Mouse (Mus musculus): ENCODE results near the gene Faap100. TPM values are rescaled to one million over a fixed set of nuclear protein-coding genes. Genes with fewer than 3 reads are reported as not detected.

The Faap100 gene
- polyA plus RNA-seq, 1 experiment from 2014 or later: 32.8 TPM

GRCm38 (mm10) chr11:120406445-120406844 lies 27.9 kb upstream of the Faap100 start:
- 88% methylated on average over 1 of the region's 1 CpGs for WGBS
- Histone ChIP-seq H3K36me3 (ENCODE audit: control insufficient read depth, insufficient read depth, low read length) (peaks cover 100% of the 10 kb centered on the region), H3K27me3 (ENCODE audit: control insufficient read depth, insufficient read depth, low read length) (no peaks in the 10 kb centered on the region), H3K9me3 (ENCODE audit: control insufficient read depth, low read length) (no peaks in the 10 kb centered on the region), H3K4me1 (ENCODE audit: control insufficient read depth in 2 of 2, insufficient read depth in 2 of 2, low read length in 2 of 2) (no peaks in the 10 kb centered on the region), H3K27ac (replicated peaks in 1 of 2; ENCODE audit: control insufficient read depth in 1 of 2, insufficient read depth in 1 of 2, low read depth in 2 of 2, low read length in 2 of 2) (no peak overlapping the region), H3K9ac (ENCODE audit: low read length) (no peak overlapping the region), H3K4me2 (ENCODE audit: low read length) (no peak overlapping the region), H3K4me3 (ENCODE audit: control insufficient read depth in 1 of 2, insufficient read depth in 1 of 2, low read depth in 1 of 2, low read length in 2 of 2) (no peak overlapping the region)
- no peak for ATAC-seq (ENCODE audit: insufficient number of reproducible peaks, insufficient read depth, low FRiP score, low read depth)

GRCm38 (mm10) chr11:120405867-120406266 lies 27.3 kb upstream of the Faap100 start:
- H3K9me3 ChIP-seq (ENCODE audit: control insufficient read depth, low read length): no peaks in the 10 kb centered on the region
- no peak overlapping the region for H3K27ac ChIP-seq (replicated peaks in 1 of 2; ENCODE audit: control insufficient read depth in 1 of 2, insufficient read depth in 1 of 2, low read depth in 2 of 2, low read length in 2 of 2)
- no peak overlapping the region for H3K4me3 ChIP-seq (ENCODE audit: control insufficient read depth in 1 of 2, insufficient read depth in 1 of 2, low read depth in 1 of 2, low read length in 2 of 2)
- H3K9ac ChIP-seq (ENCODE audit: low read length): no peak overlapping the region
- WGBS: 84% methylated on average over 3 of the region's 3 CpGs
- ATAC-seq (ENCODE audit: insufficient number of reproducible peaks, insufficient read depth, low FRiP score, low read depth): no peak
- H3K4me1 ChIP-seq (ENCODE audit: control insufficient read depth in 2 of 2, insufficient read depth in 2 of 2, low read length in 2 of 2): no peaks in the 10 kb centered on the region
- no peaks in the 10 kb centered on the region for H3K27me3 ChIP-seq (ENCODE audit: control insufficient read depth, insufficient read depth, low read length)
- peaks cover 100% of the 10 kb centered on the region for H3K36me3 ChIP-seq (ENCODE audit: control insufficient read depth, insufficient read depth, low read length)
- H3K4me2 ChIP-seq (ENCODE audit: low read length): no peak overlapping the region

GRCm38 (mm10) chr11:120404814-120405213 lies 26.2 kb upstream of the Faap100 start:
- 89% methylated on average over 1 of the region's 1 CpGs for WGBS
- H3K4me3 ChIP-seq (ENCODE audit: control insufficient read depth in 1 of 2, insufficient read depth in 1 of 2, low read depth in 1 of 2, low read length in 2 of 2): no peak overlapping the region
- H3K9me3 ChIP-seq (ENCODE audit: control insufficient read depth, low read length): no peaks in the 10 kb centered on the region
- no peak overlapping the region for H3K27ac ChIP-seq (replicated peaks in 1 of 2; ENCODE audit: control insufficient read depth in 1 of 2, insufficient read depth in 1 of 2, low read depth in 2 of 2, low read length in 2 of 2)
- no peak overlapping the region for H3K9ac ChIP-seq (ENCODE audit: low read length)
- no peaks in the 10 kb centered on the region for H3K4me1 ChIP-seq (ENCODE audit: control insufficient read depth in 2 of 2, insufficient read depth in 2 of 2, low read length in 2 of 2)
- H3K4me2 ChIP-seq (ENCODE audit: low read length): no peak overlapping the region
- H3K27me3 ChIP-seq (ENCODE audit: control insufficient read depth, insufficient read depth, low read length): no peaks in the 10 kb centered on the region
- peaks cover 100% of the 10 kb centered on the region for H3K36me3 ChIP-seq (ENCODE audit: control insufficient read depth, insufficient read depth, low read length)
- no peak for ATAC-seq (ENCODE audit: insufficient number of reproducible peaks, insufficient read depth, low FRiP score, low read depth)

- 86% methylated on average over 2 of the region's 2 CpGs for WGBS
- Histone ChIP-seq H3K4me3 (ENCODE audit: control insufficient read depth in 1 of 2, insufficient read depth in 1 of 2, low read depth in 1 of 2, low read length in 2 of 2) (no peak overlapping the region), H3K27me3 (ENCODE audit: control insufficient read depth, insufficient read depth, low read length) (no peaks in the 10 kb centered on the region), H3K9me3 (ENCODE audit: control insufficient read depth, low read length) (no peaks in the 10 kb centered on the region), H3K9ac (ENCODE audit: low read length) (no peak overlapping the region), H3K4me1 (ENCODE audit: control insufficient read depth in 2 of 2, insufficient read depth in 2 of 2, low read length in 2 of 2) (no peaks in the 10 kb centered on the region), H3K4me2 (ENCODE audit: low read length) (no peak overlapping the region), H3K36me3 (ENCODE audit: control insufficient read depth, insufficient read depth, low read length) (peaks cover 88% of the 10 kb centered on the region), H3K27ac (replicated peaks in 1 of 2; ENCODE audit: control insufficient read depth in 1 of 2, insufficient read depth in 1 of 2, low read depth in 2 of 2, low read length in 2 of 2) (no peak overlapping the region)
- ATAC-seq (ENCODE audit: insufficient number of reproducible peaks, insufficient read depth, low FRiP score, low read depth): no peak
Measured at GRCm38 (mm10) chr11:120399319-120399718, 20.8 kb upstream of the Faap100 start.

GRCm38 (mm10) chr11:120397602-120398001 lies 19.0 kb upstream of the Faap100 start:
- Histone ChIP-seq H3K4me2 (ENCODE audit: low read length) (no peak overlapping the region), H3K9ac (ENCODE audit: low read length) (no peak overlapping the region), H3K4me1 (ENCODE audit: control insufficient read depth in 2 of 2, insufficient read depth in 2 of 2, low read length in 2 of 2) (no peaks in the 10 kb centered on the region), H3K4me3 (ENCODE audit: control insufficient read depth in 1 of 2, insufficient read depth in 1 of 2, low read depth in 1 of 2, low read length in 2 of 2) (no peak overlapping the region), H3K36me3 (ENCODE audit: control insufficient read depth, insufficient read depth, low read length) (peaks cover 88% of the 10 kb centered on the region), H3K27me3 (ENCODE audit: control insufficient read depth, insufficient read depth, low read length) (no peaks in the 10 kb centered on the region), H3K27ac (replicated peaks in 1 of 2; ENCODE audit: control insufficient read depth in 1 of 2, insufficient read depth in 1 of 2, low read depth in 2 of 2, low read length in 2 of 2) (no peak overlapping the region), H3K9me3 (ENCODE audit: control insufficient read depth, low read length) (no peaks in the 10 kb centered on the region)
- WGBS: 85% methylated on average over 2 of the region's 2 CpGs
- no peak for ATAC-seq (ENCODE audit: insufficient number of reproducible peaks, insufficient read depth, low FRiP score, low read depth)

- Histone ChIP-seq H3K4me3 (ENCODE audit: control insufficient read depth in 1 of 2, insufficient read depth in 1 of 2, low read depth in 1 of 2, low read length in 2 of 2) (no peak overlapping the region), H3K9ac (ENCODE audit: low read length) (no peak overlapping the region), H3K4me2 (ENCODE audit: low read length) (no peak overlapping the region), H3K4me1 (ENCODE audit: control insufficient read depth in 2 of 2, insufficient read depth in 2 of 2, low read length in 2 of 2) (no peaks in the 10 kb centered on the region), H3K27me3 (ENCODE audit: control insufficient read depth, insufficient read depth, low read length) (no peaks in the 10 kb centered on the region), H3K27ac (replicated peaks in 1 of 2; ENCODE audit: control insufficient read depth in 1 of 2, insufficient read depth in 1 of 2, low read depth in 2 of 2, low read length in 2 of 2) (no peak overlapping the region), H3K9me3 (ENCODE audit: control insufficient read depth, low read length) (no peaks in the 10 kb centered on the region), H3K36me3 (ENCODE audit: control insufficient read depth, insufficient read depth, low read length) (peaks cover 75% of the 10 kb centered on the region)
- WGBS: 66% methylated on average over 4 of the region's 4 CpGs
- peak; percentile 14; the same call in 1 of the 2 replicates for ATAC-seq (ENCODE audit: insufficient number of reproducible peaks, insufficient read depth, low FRiP score, low read depth)
Measured at GRCm38 (mm10) chr11:120395661-120396060, 17.1 kb upstream of the Faap100 start.

- Histone ChIP-seq H3K4me2 (ENCODE audit: low read length) (no peak overlapping the region), H3K9me3 (ENCODE audit: control insufficient read depth, low read length) (no peaks in the 10 kb centered on the region), H3K4me1 (ENCODE audit: control insufficient read depth in 2 of 2, insufficient read depth in 2 of 2, low read length in 2 of 2) (peaks cover 9 to 22% of the 10 kb centered on the region in 2 experiments), H3K4me3 (ENCODE audit: control insufficient read depth in 1 of 2, insufficient read depth in 1 of 2, low read depth in 1 of 2, low read length in 2 of 2) (no peak overlapping the region), H3K9ac (ENCODE audit: low read length) (no peak overlapping the region), H3K27ac (replicated peaks in 1 of 2; ENCODE audit: control insufficient read depth in 1 of 2, insufficient read depth in 1 of 2, low read depth in 2 of 2, low read length in 2 of 2) (peak overlapping the region in 1 of 2 experiments; percentile 4; a peak in 2 of 4 replicates), H3K27me3 (ENCODE audit: control insufficient read depth, insufficient read depth, low read length) (no peaks in the 10 kb centered on the region), H3K36me3 (ENCODE audit: control insufficient read depth, insufficient read depth, low read length) (peaks cover 64% of the 10 kb centered on the region)
- ATAC-seq (ENCODE audit: insufficient number of reproducible peaks, insufficient read depth, low FRiP score, low read depth): no peak
- WGBS: 85% methylated on average over 9 of the region's 9 CpGs
Measured at GRCm38 (mm10) chr11:120388580-120388979, 10.0 kb upstream of the Faap100 start.

GRCm38 (mm10) chr11:120387157-120387556 lies 8.6 kb upstream of the Faap100 start:
- Histone ChIP-seq H3K4me1 (ENCODE audit: control insufficient read depth in 2 of 2, insufficient read depth in 2 of 2, low read length in 2 of 2) (peaks cover 16 to 35% of the 10 kb centered on the region in 2 experiments), H3K9ac (ENCODE audit: low read length) (no peak overlapping the region), H3K36me3 (ENCODE audit: control insufficient read depth, insufficient read depth, low read length) (peaks cover 64% of the 10 kb centered on the region), H3K4me2 (ENCODE audit: low read length) (no peak overlapping the region), H3K27ac (replicated peaks in 1 of 2; ENCODE audit: control insufficient read depth in 1 of 2, insufficient read depth in 1 of 2, low read depth in 2 of 2, low read length in 2 of 2) (peak overlapping the region; percentile 87 to 99), H3K4me3 (ENCODE audit: control insufficient read depth in 1 of 2, insufficient read depth in 1 of 2, low read depth in 1 of 2, low read length in 2 of 2) (no peak overlapping the region), H3K9me3 (ENCODE audit: control insufficient read depth, low read length) (no peaks in the 10 kb centered on the region), H3K27me3 (ENCODE audit: control insufficient read depth, insufficient read depth, low read length) (no peaks in the 10 kb centered on the region)
- ATAC-seq (ENCODE audit: insufficient number of reproducible peaks, insufficient read depth, low FRiP score, low read depth): no peak
- WGBS: 35% methylated on average over 2 of the region's 2 CpGs
